In genomic region chr7:78922506-78922905, GRCm38 (mm10) we compare ENCODE assay signal across 19 mouse cellular contexts. TPM values are rescaled to one million over a fixed set of nuclear protein-coding genes. Genes with fewer than 3 reads are reported as not detected.
DNase-seq lines count a peak whose midpoint lies in the region; ATAC-seq and TF ChIP-seq lines count a peak whose summit lies in the region.
"Had no signal": no experiment of that assay in that cellular context is flagged by ENCODE, and none has a peak within 500 bp of the region (broad histone marks: within the 10 kb centered on the region; RNA-seq: fewer than 3 reads in every experiment).

No protein-coding gene starts in this region.

- peak; percentile 63 for ATAC-seq in intestine, embryonic 15.5 days
- ATAC-seq in kidney, postnatal 0 days (replicated peaks; ENCODE audit: low FRiP score, low read depth) = peak; percentile 62
- peak; percentile 29; the same call in 1 of the 2 replicates for ATAC-seq in liver, embryonic 14.5 days (ENCODE audit: insufficient read depth)
- ATAC-seq: forebrain, embryonic 16.5 days; hindbrain, embryonic 16.5 days had no signal

- no peak overlapping the region for H3K9ac ChIP-seq in intestine, embryonic 15.5 days
- H3K9ac ChIP-seq in kidney, postnatal 0 days (ENCODE audit: low read depth, low read length) = no peak overlapping the region
- H3K9ac ChIP-seq in liver, embryonic 14.5 days (replicated peaks) = no peak overlapping the region
- H3K9ac ChIP-seq: embryonic facial prominence, embryonic 13.5 days; limb, embryonic 15.5 days; neural tube, embryonic 13.5 days had no signal

- H3K4me3 ChIP-seq in intestine, embryonic 15.5 days (replicated peaks) = no peak overlapping the region
- H3K4me3 ChIP-seq in kidney, postnatal 0 days (replicated peaks; ENCODE audit: low read depth, low read length) = no peak overlapping the region
- no peak overlapping the region for H3K4me3 ChIP-seq in liver, embryonic 14.5 days (ENCODE audit: insufficient read depth in 1 of 2, low read depth in 2 of 2, low read length in 2 of 2)
- H3K4me3 ChIP-seq: embryonic facial prominence, embryonic 13.5 days; limb, embryonic 15.5 days; neural tube, embryonic 13.5 days had no signal

- no peaks in the 10 kb centered on the region for H3K9me3 ChIP-seq in intestine, embryonic 15.5 days
- H3K9me3 ChIP-seq in kidney, postnatal 0 days (replicated peaks; ENCODE audit: low read length) = no peaks in the 10 kb centered on the region
- H3K9me3 ChIP-seq in liver, embryonic 14.5 days (ENCODE audit: control insufficient read depth, low read length) = no peaks in the 10 kb centered on the region
- H3K9me3 ChIP-seq: embryonic facial prominence, embryonic 13.5 days; limb, embryonic 15.5 days; neural tube, embryonic 13.5 days had no signal

- DNase-seq in kidney, adult 18-20 months = peak; percentile 51
- DNase-seq in kidney, postnatal 0 days (ENCODE audit: low spot score) = peak; percentile 20
- no peak for DNase-seq in liver, embryonic 14.5 days (ENCODE audit: low read depth in 3 of 3, low spot score in 3 of 3)
- no peak for DNase-seq in left cerebral cortex, adult 18-20 months (ENCODE audit: low spot score in 2 of 2)
- DNase-seq in ovary, postnatal 10 days (ENCODE audit: low spot score) = no peak
- DNase-seq in left cerebral cortex, postnatal 4 days = no peak
- no peak for DNase-seq in adrenal gland, postnatal 36 days
- DNase-seq: adrenal gland, adult 8-10 months; cerebellum, postnatal 10 days; gastrocnemius, postnatal 25 days; lung, postnatal 10 days; midbrain, embryonic 14.5 days; thymus, postnatal 14 days had no signal

- H3K4me2 ChIP-seq in intestine, embryonic 15.5 days (replicated peaks) = no peak overlapping the region
- H3K4me2 ChIP-seq in kidney, postnatal 0 days (ENCODE audit: low read length) = no peak overlapping the region
- no peak overlapping the region for H3K4me2 ChIP-seq in liver, embryonic 14.5 days (ENCODE audit: low read depth)
- H3K4me2 ChIP-seq: embryonic facial prominence, embryonic 13.5 days; limb, embryonic 15.5 days; neural tube, embryonic 13.5 days had no signal

- no peak overlapping the region for H3K27ac ChIP-seq in intestine, embryonic 15.5 days
- H3K27ac ChIP-seq in kidney, postnatal 0 days = peak overlapping the region; percentile 64
- H3K27ac ChIP-seq in liver, embryonic 14.5 days = no peak overlapping the region
- H3K27ac ChIP-seq: embryonic facial prominence, embryonic 13.5 days; limb, embryonic 15.5 days; neural tube, embryonic 13.5 days had no signal

- no peak for TF ChIP-seq EP300 in liver, embryonic 14.5 days (IDR thresholded peaks at IDR 0.05; ENCODE audit: low read depth)

- no peaks in the 10 kb centered on the region for H3K4me1 ChIP-seq in intestine, embryonic 15.5 days (replicated peaks)
- no peaks in the 10 kb centered on the region for H3K4me1 ChIP-seq in kidney, postnatal 0 days (replicated peaks; ENCODE audit: insufficient read depth, low read length)
- H3K4me1 ChIP-seq in liver, embryonic 14.5 days (replicated peaks; ENCODE audit: control insufficient read depth in 2 of 2, insufficient read depth in 2 of 2, low read length in 1 of 2) = peaks cover 0 to 6% of the 10 kb centered on the region in 2 experiments; a peak in 2 of 4 replicates
- H3K4me1 ChIP-seq: neural tube, embryonic 13.5 days had no signal

- no peak for TF ChIP-seq CTCF in kidney, postnatal 0 days (IDR thresholded peaks at IDR 0.05; ENCODE audit: low read depth)
- TF ChIP-seq CTCF in liver, embryonic 14.5 days (IDR thresholded peaks at IDR 0.05; ENCODE audit: low read depth) = no peak

- intact Hi-C loops in left cerebral cortex, postnatal 4 days (cut with DNase I) = loop anchor here (5.0 to 10.0 kb wide), 2 partner anchors 322 to 430 kb away; no protein-coding TSS in a partner anchor

- WGBS in intestine, embryonic 15.5 days = 57% methylated on average over 7 of the region's 7 CpGs
- 50% methylated on average over 7 of the region's 7 CpGs for WGBS in kidney, postnatal 0 days
- WGBS in liver, embryonic 14.5 days (ENCODE audit: insufficient replicate concordance) = 66% methylated on average over 7 of the region's 7 CpGs

- no peaks in the 10 kb centered on the region for H3K27me3 ChIP-seq in intestine, embryonic 15.5 days (replicated peaks)
- H3K27me3 ChIP-seq in kidney, postnatal 0 days (ENCODE audit: insufficient read depth, low read length) = no peaks in the 10 kb centered on the region
- H3K27me3 ChIP-seq in liver, embryonic 14.5 days (ENCODE audit: control insufficient read depth, insufficient read depth, low read length) = no peaks in the 10 kb centered on the region
- H3K27me3 ChIP-seq: embryonic facial prominence, embryonic 13.5 days; limb, embryonic 15.5 days; neural tube, embryonic 13.5 days had no signal

- no peaks in the 10 kb centered on the region for H3K36me3 ChIP-seq in intestine, embryonic 15.5 days
- no peaks in the 10 kb centered on the region for H3K36me3 ChIP-seq in kidney, postnatal 0 days (ENCODE audit: insufficient read depth, low read length)
- no peaks in the 10 kb centered on the region for H3K36me3 ChIP-seq in liver, embryonic 14.5 days (replicated peaks; ENCODE audit: control insufficient read depth, insufficient read depth, low read depth)
- H3K36me3 ChIP-seq: embryonic facial prominence, embryonic 13.5 days; limb, embryonic 15.5 days; neural tube, embryonic 13.5 days had no signal

RNA-seq across cellular contexts. Expression of gene Isg20, which starts 9.3 kb away (rescaled TPM):
- polyA plus RNA-seq in intestine, embryonic 15.5 days (2015; fragmentation: Nextera tagmentation; extraction: Ambion mirVana) = 4.5 and 5.8 TPM in 2 replicates
- polyA plus RNA-seq in kidney, postnatal 0 days (2015; fragmentation: Nextera tagmentation; extraction: Ambion mirVana) = 2.3 and 2.8 TPM in 2 replicates
- 47.0 and 47.2 TPM in 2 replicates for polyA plus RNA-seq in liver, embryonic 14.5 days (2012; rRNA removed)
- 52.7 and 72.1 TPM in 2 replicates for polyA plus RNA-seq in liver, embryonic 14.5 days (2014; fragmentation: Nextera tagmentation; extraction: Ambion mirVana)
- total RNA-seq in left cerebral cortex, adult 18-20 months (2021) = 1 to 10 TPM in 1 of 2 experiments, under 1 TPM in 1; 0.91 to 1.4 TPM
- under 1 TPM in 1 of 2 experiments, not detected in 1; 0.74 TPM for total RNA-seq in left cerebral cortex, postnatal 4 days (2021)
- 10 to 100 TPM in 1 of 2 experiments, 1 to 10 TPM in 1; 7.0 to 11.2 TPM for total RNA-seq in adrenal gland, postnatal 36 days (2021)
- polyA plus RNA-seq: neural tube, embryonic 13.5 days had no signal

RNA-seq across cellular contexts. Expression of gene Aen, which starts 26.9 kb away (rescaled TPM):
- 35.6 and 40.6 TPM in 2 replicates for polyA plus RNA-seq in intestine, embryonic 15.5 days (2015; fragmentation: Nextera tagmentation; extraction: Ambion mirVana)
- polyA plus RNA-seq in kidney, postnatal 0 days (2015; fragmentation: Nextera tagmentation; extraction: Ambion mirVana) = 33.1 and 37.5 TPM in 2 replicates
- polyA plus RNA-seq in liver, embryonic 14.5 days (2012; rRNA removed) = 10.6 and 14.0 TPM in 2 replicates
- polyA plus RNA-seq in liver, embryonic 14.5 days (2014; fragmentation: Nextera tagmentation; extraction: Ambion mirVana) = 12.6 and 15.0 TPM in 2 replicates
- 10 to 100 TPM; 21.5 to 25.5 TPM for total RNA-seq in left cerebral cortex, adult 18-20 months (2021)
- total RNA-seq in left cerebral cortex, postnatal 4 days (2021) = 10 to 100 TPM; 42.3 to 51.3 TPM
- total RNA-seq in adrenal gland, postnatal 36 days (2021) = 10 to 100 TPM; 37.8 to 39.2 TPM

Comparison
In these comparisons a context has a peak if more than half of its experiments do, and no peak if none do; other contexts are left out.
1. DNase-seq: peak in kidney, adult 18-20 months (single experiment) and kidney, postnatal 0 days (single experiment); none in liver, embryonic 14.5 days (0 of 3), left cerebral cortex, adult 18-20 months (0 of 2), ovary, postnatal 10 days (single experiment), left cerebral cortex, postnatal 4 days (single experiment) and adrenal gland, postnatal 36 days (0 of 2).
2. Peak in every context shown above with its lines, with median percentiles within 50 percentile points of each other: ATAC-seq.